Mouse (Mus musculus) spleen, adult 2 months (tissue): ENCODE results near the gene Cmip.

Source experiments
- CTCF ChIP-seq: fragments of 200-500 bp; IDR thresholded peaks from 2 replicates; pipeline ENCODE4 v1.5.1; 2011; ENCODE audit warnings: mild to moderate bottlenecking, inconsistent platforms; ENCODE audit not compliant: insufficient read depth, insufficient read length, insufficient replicate concordance; ENCODE audit errors: extremely low read depth
- POLR2A ChIP-seq: fragments of 200-500 bp; IDR thresholded peaks from 2 replicates; pipeline ENCODE4 v1.6.1; 2011; ENCODE audit warnings: low read depth, low read length, inconsistent platforms

GRCm38 (mm10) chr8:117397751-117398150 is 140.9 kb downstream of the Cmip start:
- TF ChIP-seq CTCF (no peak), POLR2A (no peak)
